Mouse (Mus musculus) inflammation-experienced regulatory T-cells (primary cell): Measurements from ENCODE around the gene Optn. TPM values are rescaled to one million over a fixed set of nuclear protein-coding genes. Genes with fewer than 3 reads are reported as not detected.

Experiments
- polyA plus RNA-seq, 2 experiments: library from polyadenylated mRNA; unstranded; fragments of 100-300 nt; shearing (Covaris generic); gene quantifications; one replicate each; pipeline ENCODE4 v1.2.1; 2017

Optn gene
- 1 to 10 TPM; 1.3 to 2.1 TPM for polyA plus RNA-seq

GRCm38 (mm10) chr2:5063299-5064205 is at the start of gene Optn:
Gene Optn (minus strand): TSS chr2:5064051.

GRCm38 (mm10) chr2:5012491-5013324 is 51.1 kb downstream of the Optn start, which contains the start of gene Mcm10:
Gene Mcm10 (minus strand): TSS chr2:5012791.

GRCm38 (mm10) chr2:4975807-4976206 is 88.0 kb downstream of the Optn start, which contains the start of gene Ucma:
Gene Ucma (plus strand): TSS chr2:4976122.

Other genes starting within 250 kb of the Optn start
- 10 to 100 TPM; 26.7 to 27.5 TPM for gene Sephs1, start 182.5 kb downstream of the Optn start, polyA plus RNA-seq
- gene Phyh, start 145.0 kb downstream of the Optn start, polyA plus RNA-seq, result 10 to 100 TPM; 73.5 to 87.3 TPM
- under 1 TPM in 1 of 2 experiments, not detected in 1; 0.94 TPM for gene Ucma, start 87.9 kb downstream of the Optn start, polyA plus RNA-seq
- gene Mcm10, start 51.3 kb downstream of the Optn start, polyA plus RNA-seq, result 1 to 10 TPM in 1 of 2 experiments, under 1 TPM in 1; 0.93 to 3.7 TPM
- gene Ccdc3, start 73.7 kb upstream of the Optn start, polyA plus RNA-seq, result under 1 TPM; 0.13 to 0.82 TPM